Comparison of ENCODE assay signal across 8 mouse cellular contexts in the genomic region with DNA sequence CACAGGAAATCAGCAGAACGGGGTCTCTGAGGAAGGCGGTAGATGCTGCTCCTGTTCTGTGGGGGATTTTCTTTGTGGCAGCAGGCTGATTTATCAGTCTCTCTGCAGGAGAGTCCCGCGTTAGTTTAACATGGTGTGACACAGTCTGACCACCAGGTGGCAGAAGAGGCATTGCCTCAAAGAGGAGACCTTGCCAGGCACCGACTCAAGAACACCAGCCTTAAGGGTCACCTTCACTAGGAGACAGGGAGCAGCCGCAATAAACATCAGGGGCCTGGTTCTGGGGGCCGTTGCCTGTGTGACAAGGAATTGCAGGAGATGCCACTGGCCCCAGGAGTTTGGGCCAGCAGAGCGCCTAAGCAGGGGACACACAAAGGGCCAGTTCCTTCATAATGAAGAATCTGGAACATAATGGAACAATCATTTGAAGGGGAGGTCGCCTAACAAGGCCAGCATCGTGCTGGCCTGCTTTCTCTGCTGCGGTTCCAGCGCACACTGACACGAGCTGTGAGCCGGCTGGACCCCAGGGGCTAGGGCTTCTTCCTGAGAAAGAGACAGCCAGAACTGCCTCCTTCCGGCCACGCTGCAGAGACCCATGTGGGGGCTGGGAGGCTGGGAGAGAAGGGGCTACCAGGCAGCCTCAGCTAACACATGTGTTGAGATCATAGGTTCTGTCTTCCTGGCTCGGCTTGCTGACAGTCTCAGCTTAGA. TPM values are rescaled to one million over a fixed set of nuclear protein-coding genes. Genes with fewer than 3 reads are reported as not detected.
A peak's percentile ranks its signal among the peaks of the same experiment; 100 is the strongest.
DNase-seq lines count a peak whose midpoint lies in the region; ATAC-seq lines count a peak whose summit lies in the region.

No protein-coding gene starts in this region.

- peaks cover 2% of the 10 kb centered on the region; the same call in 1 of the 2 replicates for H3K27me3 ChIP-seq in hindbrain, embryonic 13.5 days

- H3K27ac ChIP-seq in hindbrain, embryonic 13.5 days: peak overlapping the region; percentile 63

- peak; percentile 95 for DNase-seq in NIH3T3 (ENCODE audit: low read depth)
- peak; percentile 93 to 94 for DNase-seq in cerebellum, postnatal 10 days
- DNase-seq in frontal cortex, postnatal 14 days (ENCODE audit: low spot score in 2 of 2): peak; percentile 76 to 87
- peak; percentile 85 to 91 for DNase-seq in layer of hippocampus, postnatal 14 days (ENCODE audit: low spot score in 2 of 2)
- DNase-seq in lung, postnatal 25 days (ENCODE audit: low spot score): peak; percentile 90
- DNase-seq in retina, postnatal 1 day: peak; percentile 92
- peak; percentile 87 for DNase-seq in thymus, postnatal 4 days

- peak; percentile 85 for ATAC-seq in hindbrain, embryonic 13.5 days (ENCODE audit: low FRiP score)

- H3K4me3 ChIP-seq in hindbrain, embryonic 13.5 days: no peak overlapping the region

- H3K9ac ChIP-seq in hindbrain, embryonic 13.5 days: peak overlapping the region; percentile 30; the same call in 1 of the 2 replicates

- 18% methylated on average over 17 of the region's 17 CpGs for WGBS in hindbrain, embryonic 13.5 days

- H3K9me3 ChIP-seq in hindbrain, embryonic 13.5 days: no peaks in the 10 kb centered on the region

- H3K4me1 ChIP-seq in hindbrain, embryonic 13.5 days (replicated peaks): peaks cover 13% of the 10 kb centered on the region

- peak overlapping the region; percentile 18; the same call in 1 of the 2 replicates for H3K4me2 ChIP-seq in hindbrain, embryonic 13.5 days

- H3K36me3 ChIP-seq in hindbrain, embryonic 13.5 days: no peaks in the 10 kb centered on the region

RNA-seq across cellular contexts. Expression of a gene that starts 8.1 kb away (rescaled TPM):
- not detected in 2 replicates for polyA plus RNA-seq in hindbrain, embryonic 13.5 days (2015; fragmentation: Nextera tagmentation; extraction: Ambion mirVana)
- under 1 TPM in 1 of 2 experiments, not detected in 1; 0.55 TPM for total RNA-seq in layer of hippocampus, postnatal 14 days (2021)

RNA-seq across cellular contexts. Expression of a gene that starts 27.0 kb away (rescaled TPM):
- polyA plus RNA-seq in hindbrain, embryonic 13.5 days (2015; fragmentation: Nextera tagmentation; extraction: Ambion mirVana): 234 and 244 TPM in 2 replicates
- total RNA-seq in layer of hippocampus, postnatal 14 days (2021): 100 to 1,000 TPM; 112 to 130 TPM

RNA-seq across cellular contexts. Expression of a gene that starts 48.6 kb away (rescaled TPM):
- polyA plus RNA-seq in hindbrain, embryonic 13.5 days (2015; fragmentation: Nextera tagmentation; extraction: Ambion mirVana): 4.5 and 4.6 TPM in 2 replicates
- total RNA-seq in layer of hippocampus, postnatal 14 days (2021): 10 to 100 TPM; 75.4 to 91.4 TPM
